Mouse (Mus musculus) gastrocnemius, adult 8-10 months (tissue): ENCODE measurements around the gene Trub1. TPM values are rescaled to one million over a fixed set of nuclear protein-coding genes. Genes with fewer than 3 reads are reported as not detected.

ENCODE experiments used
- total RNA-seq, 4 experiments: library from RNA; stranded (reverse); gene quantifications; 2 replicates each; pipeline ENCODE4 v1.2.4; 2022

Trub1 gene
- total RNA-seq, 4 experiments from 2014 or later, result 2.6 to 4.7 (median 4.0) TPM

Other genes with a start within 250 kb of the Trub1 start
- gene Ablim1, start 138.0 kb upstream of the Trub1 start, total RNA-seq, result 10 to 100 TPM; 37.8 to 51.1 (median 48.1) TPM
- gene Fam160b1, start 92.2 kb upstream of the Trub1 start, total RNA-seq, result 10 to 100 TPM in 3 of 4 experiments, 1 to 10 TPM in 1; 10.0 to 12.1 (median 12.0) TPM
- 1 to 10 TPM; 3.8 to 5.8 (median 4.7) TPM for gene Atrnl1, start 158.1 kb downstream of the Trub1 start, total RNA-seq